Mouse (Mus musculus) adrenal gland, postnatal 14 days (tissue): ENCODE data around the gene Ddx39. TPM values are rescaled to one million over a fixed set of nuclear protein-coding genes. Genes with fewer than 3 reads are reported as not detected.

ENCODE experiments used
- DNase-seq: peaks from one replicate; pipeline ENCODE4 v3.0.0; 2021; ENCODE audit warnings: mixed read lengths
- total RNA-seq: library from RNA; stranded (reverse); gene quantifications from 2 replicates; pipeline ENCODE4 v1.2.3, GENCODE M21; 2021

The Ddx39 gene
- total RNA-seq, 1 experiment from 2014 or later = 31.2 TPM

DNA sequence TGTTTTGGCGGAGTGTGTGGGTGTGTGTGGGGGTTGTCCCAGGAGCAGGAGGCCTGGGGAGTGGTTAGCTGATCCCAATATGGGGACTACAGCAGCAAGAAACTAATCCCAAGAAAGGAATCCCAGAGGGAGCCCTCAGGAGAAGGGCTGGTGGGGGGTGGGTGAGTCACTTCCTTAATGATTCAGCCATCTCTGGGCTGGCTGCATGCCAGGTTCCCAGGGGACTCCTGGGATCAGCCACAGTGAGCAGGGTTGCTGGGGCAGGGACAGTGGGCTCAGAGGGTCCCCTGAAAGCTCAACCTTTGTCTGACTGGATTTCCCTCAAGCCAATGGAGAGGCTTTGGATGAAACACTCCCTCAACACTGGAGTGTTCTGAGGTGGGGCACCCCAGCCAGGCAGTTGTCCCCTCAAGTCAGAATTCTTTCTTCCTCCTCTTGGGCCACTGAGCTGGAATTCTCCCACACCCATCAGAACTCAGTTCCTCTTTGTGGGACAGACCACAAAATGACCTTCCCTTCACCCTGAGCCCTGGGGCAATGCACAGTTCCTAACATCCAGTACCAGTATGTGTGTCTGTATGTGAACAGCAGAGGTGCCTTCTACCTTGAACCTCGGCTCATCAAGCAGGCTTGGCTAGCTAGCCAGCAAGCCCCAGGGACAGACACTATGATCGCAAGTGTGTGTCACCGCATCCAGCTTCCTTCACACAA is 23.0 kb downstream of the Ddx39 start:
- DNase-seq = peak; percentile 86

- peak; percentile 33 for DNase-seq
Measured at GRCm38 (mm10) chr8:83738949-83739710, 24.2 kb downstream of the Ddx39 start.

GRCm38 (mm10) chr8:83739711-83740468 is 24.9 kb downstream of the Ddx39 start:
- peak; percentile 48 for DNase-seq

GRCm38 (mm10) chr8:83740586-83740975 is 25.6 kb downstream of the Ddx39 start:
- DNase-seq = no peak

DNA sequence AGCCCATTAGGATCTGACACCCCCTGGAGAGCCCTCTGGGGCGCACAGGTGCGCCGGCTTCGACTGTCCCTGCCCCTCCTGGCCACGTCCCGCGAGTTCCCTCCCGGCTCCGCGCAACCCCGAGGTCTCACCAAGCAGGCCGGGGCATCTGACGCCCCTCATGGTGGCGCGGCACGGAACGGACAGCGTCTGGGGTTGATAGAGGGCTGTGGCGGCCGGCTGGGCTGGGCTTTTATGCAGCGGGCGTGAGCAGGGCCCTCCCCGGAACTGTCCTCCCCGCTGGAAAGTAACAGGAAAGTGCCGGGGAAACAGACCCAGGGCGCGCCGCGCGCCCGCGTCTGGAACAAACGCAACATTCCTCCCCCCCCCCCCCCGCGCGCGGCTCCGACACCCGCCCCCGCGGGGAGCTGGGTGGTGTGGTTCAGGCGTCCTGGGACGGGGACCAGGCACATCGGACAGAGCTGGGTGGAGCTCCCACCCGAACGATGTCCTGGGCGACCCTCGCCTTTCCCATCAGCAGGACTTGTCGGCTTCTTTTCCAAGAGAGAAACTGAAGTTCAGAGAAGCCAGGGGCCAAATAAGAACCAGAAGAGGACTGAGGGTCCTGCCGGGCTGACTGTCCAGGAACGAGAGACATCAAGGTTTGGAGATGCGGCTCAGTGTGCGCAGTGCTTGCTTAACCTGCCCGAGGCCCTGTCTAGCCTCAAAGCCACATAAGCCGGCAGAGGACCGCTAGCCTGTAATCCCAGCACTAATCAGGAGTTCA is 26.2 kb downstream of the Ddx39 start, which contains the start of gene Adgre5:
Adgre5 (minus strand) TSS at position 351 of the 766 bp plus-strand sequence.
- peak; percentile 88 for DNase-seq

- DNase-seq = no peak
Measured at GRCm38 (mm10) chr8:83741849-83742655, 27.1 kb downstream of the Ddx39 start.

GRCm38 (mm10) chr8:83742968-83743367 is 28.0 kb downstream of the Ddx39 start:
- DNase-seq = no peak

GRCm38 (mm10) chr8:83744070-83744469 is 29.1 kb downstream of the Ddx39 start:
- DNase-seq = peak; percentile 57

- peak; percentile 75 for DNase-seq
Measured at GRCm38 (mm10) chr8:83747661-83748346, 32.8 kb downstream of the Ddx39 start.

GRCm38 (mm10) chr8:83748708-83749107 is 33.7 kb downstream of the Ddx39 start:
- peak; percentile 54 for DNase-seq

DNA sequence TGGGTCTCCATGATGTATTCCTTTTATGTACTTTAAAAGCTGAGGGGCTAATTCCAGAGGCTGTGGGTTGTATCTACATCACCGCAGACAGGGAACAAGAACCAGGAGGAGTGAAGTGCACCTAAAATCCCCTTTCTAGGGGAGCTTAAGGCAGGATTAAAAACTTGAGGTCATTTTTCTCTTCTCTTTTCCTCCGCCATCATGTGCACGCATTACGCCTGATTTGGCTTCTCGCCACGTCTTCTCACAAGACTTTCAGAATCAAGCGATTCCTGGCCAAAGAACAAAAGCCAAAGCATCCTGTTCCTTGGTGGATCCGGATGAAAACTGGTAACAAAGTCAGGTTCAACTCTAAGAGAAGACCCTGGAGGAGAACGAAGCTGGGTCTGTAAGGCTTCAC is 34.3 kb downstream of the Ddx39 start:
- no peak for DNase-seq

GRCm38 (mm10) chr8:83754149-83754548 is 39.2 kb downstream of the Ddx39 start:
- DNase-seq = no peak

- no peak for DNase-seq
Measured at GRCm38 (mm10) chr8:83756273-83756672, 41.3 kb downstream of the Ddx39 start.

DNA sequence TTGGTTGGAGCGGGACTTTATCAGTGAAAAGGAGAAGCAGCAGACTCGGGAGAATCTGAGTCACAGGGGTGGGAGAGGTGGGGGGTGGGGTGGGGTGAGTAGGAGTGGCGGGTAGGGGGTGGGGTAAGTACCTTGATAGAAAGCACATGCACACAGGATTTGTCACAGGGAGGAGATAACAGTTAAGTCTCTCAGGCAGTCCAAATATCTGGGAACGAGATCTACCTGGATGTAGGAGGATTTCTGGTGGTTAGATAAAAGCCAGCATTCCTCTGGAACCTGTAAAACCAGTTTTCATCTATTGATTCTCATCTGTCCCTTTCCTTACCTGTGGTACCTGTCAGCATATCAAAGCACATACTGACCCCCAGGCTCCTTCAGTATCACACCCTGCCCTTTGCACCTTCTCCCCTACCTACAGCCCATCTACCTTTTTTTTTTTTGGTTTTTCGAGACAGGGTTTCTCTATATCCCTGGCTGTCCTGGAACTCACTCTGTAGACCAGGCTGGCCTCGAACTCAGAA is 42.2 kb downstream of the Ddx39 start:
- no peak for DNase-seq

GRCm38 (mm10) chr8:83758298-83758697 is 43.3 kb downstream of the Ddx39 start:
- no peak for DNase-seq

GRCm38 (mm10) chr8:83759231-83759759 is 44.3 kb downstream of the Ddx39 start:
- no peak for DNase-seq

DNA sequence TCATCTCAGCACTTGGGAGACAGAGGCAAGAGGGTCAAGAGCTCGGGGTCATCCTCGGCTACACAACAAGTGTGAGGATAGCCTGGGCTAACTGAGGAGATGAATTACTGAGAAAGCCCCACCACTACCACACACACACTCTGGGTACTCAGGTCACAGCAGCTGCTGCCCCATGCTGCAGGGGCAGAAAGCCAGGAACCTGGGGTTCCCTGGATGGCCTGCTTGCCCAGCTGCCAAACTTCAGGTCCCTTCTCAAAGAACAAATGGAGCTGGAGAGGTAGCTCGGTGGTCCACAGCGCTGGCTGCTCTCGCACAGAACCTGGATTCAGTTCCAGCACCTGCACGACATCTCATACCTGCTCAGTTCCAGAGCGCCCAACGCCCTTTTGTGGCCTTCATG is 49.1 kb downstream of the Ddx39 start:
- no peak for DNase-seq

DNA sequence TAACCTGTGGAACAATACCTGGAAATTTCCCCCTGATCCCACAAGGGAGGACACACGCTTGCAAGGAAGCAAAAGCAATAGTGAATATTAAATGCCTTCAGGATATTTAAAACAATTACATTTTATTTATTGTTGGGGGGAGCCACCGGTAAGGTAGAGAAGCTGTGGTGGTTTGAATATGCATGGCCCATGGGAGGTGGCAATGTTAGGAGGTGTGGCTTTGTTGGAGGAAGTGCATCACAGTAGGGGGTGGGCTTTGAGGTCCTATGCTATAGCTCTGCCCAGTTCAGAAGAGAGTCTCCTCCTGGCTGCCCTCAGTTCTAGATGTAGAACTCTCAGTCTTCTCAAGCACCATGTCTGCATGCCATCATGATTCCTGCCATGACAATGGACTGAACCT is 49.7 kb downstream of the Ddx39 start:
- no peak for DNase-seq

DNA sequence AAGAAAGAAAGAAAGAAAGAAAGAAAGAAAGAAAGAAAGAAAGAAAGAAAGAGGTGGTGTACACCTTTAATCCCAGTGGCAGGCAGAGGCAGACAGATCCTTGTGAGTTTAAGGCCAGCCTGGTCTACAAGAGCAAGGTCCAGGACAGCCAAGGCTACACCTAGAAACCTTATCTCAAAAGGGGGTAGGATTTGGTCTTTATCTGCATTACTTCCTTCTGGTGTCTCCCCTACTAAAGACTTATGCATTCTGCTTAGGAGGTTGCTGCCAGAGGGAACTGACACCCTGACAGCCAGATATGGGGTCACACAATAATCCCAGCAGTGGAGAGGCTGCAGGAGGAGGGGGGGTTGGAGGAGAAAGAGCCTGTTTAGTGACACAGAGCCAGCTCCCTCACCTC is 50.7 kb downstream of the Ddx39 start:
- DNase-seq = no peak

GRCm38 (mm10) chr8:83767442-83767841 is 52.5 kb downstream of the Ddx39 start:
- DNase-seq = no peak
